Mouse (Mus musculus) MEL (cell line): ENCODE data around the gene Acsbg1.
A peak's percentile ranks its signal among the peaks of the same experiment; 100 is the strongest.

ENCODE experiments used
- CHD1 ChIP-seq: IDR thresholded peaks from 2 replicates; pipeline ENCODE4 v1.6.1; 2012; ENCODE audit warnings: low read depth, mild to moderate bottlenecking, inconsistent platforms, low read length, improper control_type of control experiment
- CHD2 ChIP-seq: IDR thresholded peaks from 2 replicates; pipeline ENCODE4 v1.6.1; 2011; ENCODE audit warnings: low read length, improper control_type of control experiment
- CTCF ChIP-seq, 3 experiments: IDR thresholded peaks in 2 of 3; conservative IDR thresholded peaks in 1 of 3; 2 replicates each; pipeline ENCODE4 v1.5.1; 2011 to 2012; ENCODE audit warnings: low read length in 3 of 3, low read depth in 2 of 3, mild to moderate bottlenecking in 2 of 3, improper control_type of control experiment in 1 of 3, inconsistent platforms in 1 of 3, mixed read lengths in 1 of 3, moderate library complexity in 1 of 3; ENCODE audit not compliant: control insufficient read depth in 1 of 3, insufficient read depth in 1 of 3, poor library complexity in 1 of 3, severe bottlenecking in 1 of 3
- GATA1 ChIP-seq: IDR thresholded peaks from 2 replicates; pipeline ENCODE4 v1.6.1; 2011; ENCODE audit warnings: low read depth, low read length, improper control_type of control experiment
- HCFC1 ChIP-seq: IDR thresholded peaks from 2 replicates; pipeline ENCODE4 v1.6.1; 2012; ENCODE audit warnings: low read depth, mild to moderate bottlenecking, inconsistent platforms, low read length, improper control_type of control experiment, moderate library complexity
- KAT2A ChIP-seq: conservative IDR thresholded peaks from 2 replicates; pipeline ENCODE4 v1.6.1; 2012; ENCODE audit warnings: low read depth, low read length, improper control_type of control experiment, inconsistent platforms
- MAFK ChIP-seq: IDR thresholded peaks from 2 replicates; pipeline ENCODE4 v1.6.1; 2011; ENCODE audit warnings: low read depth, mild to moderate bottlenecking, low read length, improper control_type of control experiment, borderline replicate concordance
- MYC ChIP-seq: IDR thresholded peaks from 2 replicates; pipeline ENCODE4 v1.6.1; 2011; ENCODE audit warnings: low read depth, mild to moderate bottlenecking, low read length, improper control_type of control experiment, moderate library complexity
- POLR2A ChIP-seq, 2 experiments: IDR thresholded peaks; 2 replicates each; pipeline ENCODE4 v1.6.1; 2011 to 2012; ENCODE audit warnings: low read length in 2 of 2, mild to moderate bottlenecking in 2 of 2, control low read depth in 1 of 2, improper control_type of control experiment in 1 of 2, low read depth in 1 of 2, moderate library complexity in 1 of 2; ENCODE audit not compliant: control insufficient read depth in 1 of 2, insufficient read depth in 1 of 2, poor library complexity in 1 of 2
- TAL1 ChIP-seq: IDR thresholded peaks from 2 replicates; pipeline ENCODE4 v1.6.1; 2012; ENCODE audit warnings: mild to moderate bottlenecking, inconsistent platforms, low read length, moderate library complexity, mixed read lengths
- USF2 ChIP-seq, 2 experiments: IDR thresholded peaks; 2 replicates each; pipeline ENCODE4 v1.6.1; 2011 to 2012; ENCODE audit warnings: improper control_type of control experiment in 2 of 2, low read length in 2 of 2, borderline replicate concordance in 1 of 2, inconsistent platforms in 1 of 2, low read depth in 1 of 2, mild to moderate bottlenecking in 1 of 2; ENCODE audit not compliant: insufficient read depth in 1 of 2

DNA sequence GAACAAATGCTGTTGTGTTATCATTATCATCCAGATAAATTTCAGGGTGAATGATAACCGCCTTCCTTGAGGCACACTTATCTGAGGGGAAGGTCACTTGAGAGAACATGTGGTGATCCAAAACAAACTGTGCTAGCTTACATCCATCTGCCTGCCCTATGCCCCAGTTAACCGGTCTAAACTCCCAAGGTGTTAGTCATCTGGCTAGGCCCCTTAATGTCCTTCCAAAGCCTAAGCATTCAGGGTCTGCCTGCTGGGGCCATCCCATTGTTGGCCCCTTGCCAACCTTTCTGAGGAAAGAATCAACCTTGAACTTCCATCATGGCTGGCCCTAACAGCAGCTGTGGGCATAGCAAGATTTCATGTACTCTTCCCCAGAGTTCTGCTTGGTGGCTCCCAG is 19.5 kb downstream of the Acsbg1 start:
- TF ChIP-seq KAT2A = no peak
- TF ChIP-seq POLR2A (IDR thresholded peaks at IDR 0.05; ENCODE audit: control insufficient read depth in 1 of 2, insufficient read depth in 1 of 2, low read depth in 1 of 2, low read length in 2 of 2, poor library complexity in 1 of 2) = no peak
- TF ChIP-seq TAL1 = no peak
- peak; percentile 64 for TF ChIP-seq GATA1
- TF ChIP-seq MAFK = no peak
- TF ChIP-seq HCFC1 = no peak
- no peak for TF ChIP-seq CTCF (IDR thresholded peaks at IDR 0.05 in 2 of 3, conservative IDR thresholded peaks at IDR 0.05 in 1 of 3; ENCODE audit: control insufficient read depth in 1 of 3, insufficient read depth in 1 of 3, low read depth in 2 of 3, low read length in 3 of 3, poor library complexity in 1 of 3, severe bottlenecking in 1 of 3)
- no peak for TF ChIP-seq MYC
- no peak for TF ChIP-seq CHD2
- 0 out of 2 replicates have a peak, but pooled peaks have one; percentile 52 for TF ChIP-seq CHD1
- no peak for TF ChIP-seq USF2 (IDR thresholded peaks at IDR 0.05; ENCODE audit: borderline replicate concordance in 1 of 2, insufficient read depth in 1 of 2, low read depth in 1 of 2, low read length in 2 of 2)
